Mouse (Mus musculus) megakaryocyte, adult 5-6 weeks (primary cell): ENCODE data around the gene Gm45717. TPM values are rescaled to one million over a fixed set of nuclear protein-coding genes. Genes with fewer than 3 reads are reported as not detected.
A peak's percentile ranks its signal among the peaks of the same experiment; 100 is the strongest.

Source experiments
- ATAC-seq: 2 replicates; pipeline ENCODE4 v1.8.0; 2016; ENCODE audit warnings: mild to moderate bottlenecking, inconsistent platforms; ENCODE audit not compliant: poor library complexity, severe bottlenecking
- total RNA-seq, 2 experiments: library from RNA; stranded (forward) in 1 of 2; stranded (reverse) in 1 of 2; fragments of 153-499, 151-499 nt in 1 of 2; fragments of 221-1000, 200-1000 nt in 1 of 2; gene quantifications; 2 replicates each; pipeline versions ENCODE4 v1.2.3 to v1.2.4; 2015 to 2017

The Gm45717 gene
- total RNA-seq, 2 experiments from 2014 or later = 0.88 TPM; not detected in 1

- ATAC-seq = no peak
Measured at GRCm38 (mm10) chr7:140945247-140945646, 10.5 kb downstream of the Gm45717 start.

- ATAC-seq = no peak
Measured at GRCm38 (mm10) chr7:140944236-140944635, 11.5 kb downstream of the Gm45717 start.

- no peak for ATAC-seq
Measured at GRCm38 (mm10) chr7:140943356-140943755, 12.4 kb downstream of the Gm45717 start.

- no peak for ATAC-seq
Measured at GRCm38 (mm10) chr7:140942811-140943210, 12.9 kb downstream of the Gm45717 start.

GRCm38 (mm10) chr7:140942341-140942740 lies 13.4 kb downstream of the Gm45717 start:
- ATAC-seq = no peak

- peak; percentile 88 for ATAC-seq
Measured at GRCm38 (mm10) chr7:140941222-140942051, 14.3 kb downstream of the Gm45717 start, which contains the start of gene Pgghg. Gene Pgghg (plus strand): TSS chr7:140941391.

GRCm38 (mm10) chr7:140939669-140940171 lies 16.0 kb downstream of the Gm45717 start:
- ATAC-seq = no peak

- no peak for ATAC-seq
Measured at GRCm38 (mm10) chr7:140938896-140939295, 16.8 kb downstream of the Gm45717 start.

GRCm38 (mm10) chr7:140938436-140938835 lies 17.3 kb downstream of the Gm45717 start:
- no peak for ATAC-seq

GRCm38 (mm10) chr7:140927181-140927580 lies 28.6 kb downstream of the Gm45717 start:
- no peak for ATAC-seq

- ATAC-seq = no peak
Measured at GRCm38 (mm10) chr7:140923070-140923775, 32.5 kb downstream of the Gm45717 start.

GRCm38 (mm10) chr7:140922398-140923069 lies 33.2 kb downstream of the Gm45717 start:
- ATAC-seq = peak; percentile 58

GRCm38 (mm10) chr7:140921225-140921975 lies 34.3 kb downstream of the Gm45717 start:
- ATAC-seq = no peak

- no peak for ATAC-seq
Measured at GRCm38 (mm10) chr7:140920418-140921029, 35.2 kb downstream of the Gm45717 start, which contains the start of gene Nlrp6. Gene Nlrp6 (plus strand): TSS chr7:140920902.

GRCm38 (mm10) chr7:140919911-140920310 lies 35.8 kb downstream of the Gm45717 start:
- ATAC-seq = no peak

- no peak for ATAC-seq
Measured at GRCm38 (mm10) chr7:140914031-140914690, 41.6 kb downstream of the Gm45717 start.

GRCm38 (mm10) chr7:140912846-140913482 lies 42.8 kb downstream of the Gm45717 start:
- ATAC-seq = no peak

GRCm38 (mm10) chr7:140912293-140912692 lies 43.4 kb downstream of the Gm45717 start:
- ATAC-seq = no peak

- ATAC-seq = peak; percentile 95
Measured at GRCm38 (mm10) chr7:140908634-140909107, 47.1 kb downstream of the Gm45717 start.
